Mouse (Mus musculus): ENCODE results near the gene Cep85l. TPM values are rescaled to one million over a fixed set of nuclear protein-coding genes. Genes with fewer than 3 reads are reported as not detected.

The Cep85l gene
- polyA plus RNA-seq, 1 experiment from 2014 or later, result 5.1 TPM

- H3K4me3 ChIP-seq, result no peak overlapping the region
- H3K27me3 ChIP-seq, result no peaks in the 10 kb centered on the region
- no peak overlapping the region for H3K9ac ChIP-seq
- no peak overlapping the region for H3K4me2 ChIP-seq
- H3K4me1 ChIP-seq (replicated peaks), result peaks cover 22% of the 10 kb centered on the region
- WGBS, result 47% methylated on average over 6 of the region's 6 CpGs
- H3K36me3 ChIP-seq, result no peaks in the 10 kb centered on the region
- H3K9me3 ChIP-seq (replicated peaks), result no peaks in the 10 kb centered on the region
- no peak; the same call in 1 of the 2 replicates for ATAC-seq (replicated peaks; ENCODE audit: insufficient number of reproducible peaks, insufficient read depth, low FRiP score, low read depth)
- H3K27ac ChIP-seq, result peak overlapping the region; percentile 56
These were observed 34.6 kb upstream of the Cep85l start for GRCm38 (mm10) chr10:53414092-53415085.

- WGBS, result 88% methylated on average over 3 of the region's 3 CpGs
- Histone ChIP-seq H3K4me3 (no peak overlapping the region), H3K4me2 (no peak overlapping the region), H3K9ac (no peak overlapping the region), H3K36me3 (no peaks in the 10 kb centered on the region), H3K9me3 (replicated peaks) (no peaks in the 10 kb centered on the region), H3K4me1 (replicated peaks) (peaks cover 22% of the 10 kb centered on the region), H3K27me3 (no peaks in the 10 kb centered on the region), H3K27ac (no peak overlapping the region)
- no peak; the same call in 1 of the 2 replicates for ATAC-seq (replicated peaks; ENCODE audit: insufficient number of reproducible peaks, insufficient read depth, low FRiP score, low read depth)
These were observed 33.2 kb upstream of the Cep85l start for GRCm38 (mm10) chr10:53412936-53413335.

GRCm38 (mm10) chr10:53412165-53412564 lies 32.4 kb upstream of the Cep85l start:
- H3K4me1 ChIP-seq (replicated peaks), result peaks cover 22% of the 10 kb centered on the region
- no peaks in the 10 kb centered on the region for H3K27me3 ChIP-seq
- no peak overlapping the region for H3K4me3 ChIP-seq
- 80% methylated on average over 2 of the region's 2 CpGs for WGBS
- H3K36me3 ChIP-seq, result no peaks in the 10 kb centered on the region
- no peak overlapping the region for H3K9ac ChIP-seq
- H3K27ac ChIP-seq, result no peak overlapping the region
- no peaks in the 10 kb centered on the region for H3K9me3 ChIP-seq (replicated peaks)
- no peak overlapping the region for H3K4me2 ChIP-seq
- no peak for ATAC-seq (replicated peaks; ENCODE audit: insufficient number of reproducible peaks, insufficient read depth, low FRiP score, low read depth)

GRCm38 (mm10) chr10:53410831-53411230 lies 31.1 kb upstream of the Cep85l start:
- H3K9me3 ChIP-seq (replicated peaks), result no peaks in the 10 kb centered on the region
- H3K4me3 ChIP-seq, result no peak overlapping the region
- WGBS, result 39% methylated on average over 2 of the region's 2 CpGs
- H3K9ac ChIP-seq, result no peak overlapping the region
- 0 out of 2 replicates have a peak overlapping the region, but pooled peaks have one; percentile 15 for H3K4me2 ChIP-seq
- no peaks in the 10 kb centered on the region for H3K27me3 ChIP-seq
- H3K27ac ChIP-seq, result peak overlapping the region; percentile 67; the same call in 1 of the 2 replicates
- peaks cover 16% of the 10 kb centered on the region for H3K4me1 ChIP-seq (replicated peaks)
- H3K36me3 ChIP-seq, result no peaks in the 10 kb centered on the region
- ATAC-seq (replicated peaks; ENCODE audit: insufficient number of reproducible peaks, insufficient read depth, low FRiP score, low read depth), result peak; percentile 64; the same call in 1 of the 2 replicates

GRCm38 (mm10) chr10:53407422-53407821 lies 27.7 kb upstream of the Cep85l start:
- no peak overlapping the region for H3K4me2 ChIP-seq
- 0 out of 2 replicates have a peak, but pooled peaks cover 4% of the 10 kb centered on the region for H3K4me1 ChIP-seq (replicated peaks)
- no peaks in the 10 kb centered on the region for H3K27me3 ChIP-seq
- H3K9me3 ChIP-seq (replicated peaks), result no peaks in the 10 kb centered on the region
- H3K9ac ChIP-seq, result no peak overlapping the region
- no peaks in the 10 kb centered on the region for H3K36me3 ChIP-seq
- 90% methylated on average over 4 of the region's 4 CpGs for WGBS
- ATAC-seq (replicated peaks; ENCODE audit: insufficient number of reproducible peaks, insufficient read depth, low FRiP score, low read depth), result no peak
- no peak overlapping the region for H3K4me3 ChIP-seq
- H3K27ac ChIP-seq, result no peak overlapping the region

GRCm38 (mm10) chr10:53406845-53407244 lies 27.1 kb upstream of the Cep85l start:
- ATAC-seq (replicated peaks; ENCODE audit: insufficient number of reproducible peaks, insufficient read depth, low FRiP score, low read depth), result no peak

GRCm38 (mm10) chr10:53402293-53402692 lies 22.5 kb upstream of the Cep85l start:
- ATAC-seq (replicated peaks; ENCODE audit: insufficient number of reproducible peaks, insufficient read depth, low FRiP score, low read depth), result no peak

More at GRCm38 (mm10) chr10:53406845-53407244, 27.1 kb upstream of the Cep85l start:
- Histone ChIP-seq H3K9me3 (replicated peaks) (no peaks in the 10 kb centered on the region), H3K27me3 (no peaks in the 10 kb centered on the region), H3K36me3 (no peaks in the 10 kb centered on the region), H3K4me3 (no peak overlapping the region), H3K27ac (no peak overlapping the region), H3K4me1 (replicated peaks) (0 out of 2 replicates have a peak, but pooled peaks cover 4% of the 10 kb centered on the region), H3K9ac (no peak overlapping the region), H3K4me2 (no peak overlapping the region)
- WGBS, result 87% methylated on average over 2 of the region's 2 CpGs

GRCm38 (mm10) chr10:53399053-53399452 lies 19.3 kb upstream of the Cep85l start:
- Histone ChIP-seq H3K9ac (no peak overlapping the region), H3K4me1 (replicated peaks) (peaks cover 23% of the 10 kb centered on the region), H3K9me3 (replicated peaks) (no peaks in the 10 kb centered on the region), H3K4me3 (no peak overlapping the region), H3K27ac (0 out of 2 replicates have a peak overlapping the region, but pooled peaks have one; percentile 72), H3K36me3 (no peaks in the 10 kb centered on the region), H3K27me3 (no peaks in the 10 kb centered on the region), H3K4me2 (peak overlapping the region; percentile 38)
- 55% methylated on average over 3 of the region's 3 CpGs for WGBS
- no peak for ATAC-seq (replicated peaks; ENCODE audit: insufficient number of reproducible peaks, insufficient read depth, low FRiP score, low read depth)

More at GRCm38 (mm10) chr10:53402293-53402692, 22.5 kb upstream of the Cep85l start:
- Histone ChIP-seq H3K4me3 (no peak overlapping the region), H3K9me3 (replicated peaks) (no peaks in the 10 kb centered on the region), H3K9ac (no peak overlapping the region), H3K27ac (no peak overlapping the region), H3K27me3 (no peaks in the 10 kb centered on the region), H3K4me2 (no peak overlapping the region), H3K36me3 (no peaks in the 10 kb centered on the region), H3K4me1 (replicated peaks) (peaks cover 23% of the 10 kb centered on the region)

- 0 out of 2 replicates have a peak, but pooled peaks have one; percentile 56 for ATAC-seq (replicated peaks; ENCODE audit: insufficient number of reproducible peaks, insufficient read depth, low FRiP score, low read depth)
- Histone ChIP-seq H3K27ac (peak overlapping the region; percentile 72), H3K4me3 (peak overlapping the region; percentile 30), H3K4me1 (replicated peaks) (peaks cover 23% of the 10 kb centered on the region), H3K27me3 (no peaks in the 10 kb centered on the region), H3K4me2 (peak overlapping the region; percentile 38), H3K9me3 (replicated peaks) (no peaks in the 10 kb centered on the region), H3K36me3 (no peaks in the 10 kb centered on the region), H3K9ac (peak overlapping the region; percentile 23; the same call in 1 of the 2 replicates)
- 3% methylated on average over 9 of the region's 9 CpGs for WGBS
These were observed 18.8 kb upstream of the Cep85l start for GRCm38 (mm10) chr10:53398540-53398902.

- Histone ChIP-seq H3K36me3 (no peaks in the 10 kb centered on the region), H3K9me3 (replicated peaks) (no peaks in the 10 kb centered on the region), H3K27ac (peak overlapping the region; percentile 72), H3K4me2 (peak overlapping the region; percentile 38), H3K27me3 (no peaks in the 10 kb centered on the region), H3K4me3 (peak overlapping the region; percentile 30), H3K4me1 (replicated peaks) (peaks cover 23% of the 10 kb centered on the region), H3K9ac (peak overlapping the region; percentile 23; the same call in 1 of the 2 replicates)
- ATAC-seq (replicated peaks; ENCODE audit: insufficient number of reproducible peaks, insufficient read depth, low FRiP score, low read depth), result no peak
- WGBS, result 47% methylated on average over 10 of the region's 10 CpGs
These were observed 18.2 kb upstream of the Cep85l start for GRCm38 (mm10) chr10:53397846-53398539.
